Mouse (Mus musculus): ENCODE data around the gene Plce1. TPM values are rescaled to one million over a fixed set of nuclear protein-coding genes. Genes with fewer than 3 reads are reported as not detected.
"Not testable (repeated sequence)": the region's sequence is repeated elsewhere in the genome, so short reads cannot be mapped to it uniquely, and the experiment has no call there.

Plce1 gene
- polyA plus RNA-seq, 1 experiment: 7.3 TPM

- peaks cover 2% of the 10 kb centered on the region; the same call in 1 of the 2 replicates for H3K4me1 ChIP-seq (ENCODE audit: control insufficient read depth, insufficient read depth, insufficient read length, low read length)
- H3K4me3 ChIP-seq (ENCODE audit: insufficient read depth, low read depth, low read length): no peak overlapping the region
- peak overlapping the region; percentile 8; the same call in 1 of the 2 replicates for H3K27ac ChIP-seq (replicated peaks; ENCODE audit: low read depth, low read length)
These were observed 140.6 kb downstream of the Plce1 start for GRCm38 (mm10) chr19:38621546-38621945.

GRCm38 (mm10) chr19:38626246-38627015 lies 145.5 kb downstream of the Plce1 start:
- Histone ChIP-seq H3K27ac (replicated peaks; ENCODE audit: low read depth, low read length) (no peak overlapping the region), H3K4me1 (ENCODE audit: control insufficient read depth, insufficient read depth, insufficient read length, low read length) (peaks cover 2% of the 10 kb centered on the region; the same call in 1 of the 2 replicates)

GRCm38 (mm10) chr19:38627075-38627768 lies 146.3 kb downstream of the Plce1 start:
- no peak overlapping the region for H3K27ac ChIP-seq (replicated peaks; ENCODE audit: low read depth, low read length)
- peaks cover 2% of the 10 kb centered on the region; the same call in 1 of the 2 replicates for H3K4me1 ChIP-seq (ENCODE audit: control insufficient read depth, insufficient read depth, insufficient read length, low read length)
- H3K4me3 ChIP-seq (ENCODE audit: insufficient read depth, low read depth, low read length): no peak overlapping the region

More at GRCm38 (mm10) chr19:38626246-38627015, 145.5 kb downstream of the Plce1 start:
- no peak overlapping the region for H3K4me3 ChIP-seq (ENCODE audit: insufficient read depth, low read depth, low read length)

GRCm38 (mm10) chr19:38632251-38632650 lies 151.3 kb downstream of the Plce1 start:
- Histone ChIP-seq H3K4me3 (ENCODE audit: insufficient read depth, low read depth, low read length) (no peak overlapping the region), H3K27ac (replicated peaks; ENCODE audit: low read depth, low read length) (peak overlapping the region; percentile 26; the same call in 1 of the 2 replicates), H3K4me1 (ENCODE audit: control insufficient read depth, insufficient read depth, insufficient read length, low read length) (0 out of 2 replicates have a peak, but pooled peaks cover 2% of the 10 kb centered on the region)

- Histone ChIP-seq H3K27ac (replicated peaks; ENCODE audit: low read depth, low read length) (no peak overlapping the region), H3K4me1 (ENCODE audit: control insufficient read depth, insufficient read depth, insufficient read length, low read length) (0 out of 2 replicates have a peak, but pooled peaks cover 2% of the 10 kb centered on the region), H3K4me3 (ENCODE audit: insufficient read depth, low read depth, low read length) (no peak overlapping the region)
These were observed 152.4 kb downstream of the Plce1 start for GRCm38 (mm10) chr19:38633306-38633705.

GRCm38 (mm10) chr19:38639050-38639449 lies 158.1 kb downstream of the Plce1 start:
- Histone ChIP-seq H3K4me3 (ENCODE audit: insufficient read depth, low read depth, low read length) (no peak overlapping the region), H3K4me1 (ENCODE audit: control insufficient read depth, insufficient read depth, insufficient read length, low read length) (0 out of 2 replicates have a peak, but pooled peaks cover 2% of the 10 kb centered on the region), H3K27ac (replicated peaks; ENCODE audit: low read depth, low read length) (no peak overlapping the region)

- Histone ChIP-seq H3K27ac (replicated peaks; ENCODE audit: low read depth, low read length) (no peak overlapping the region), H3K4me3 (ENCODE audit: insufficient read depth, low read depth, low read length) (no peak overlapping the region), H3K4me1 (ENCODE audit: control insufficient read depth, insufficient read depth, insufficient read length, low read length) (0 out of 2 replicates have a peak, but pooled peaks cover 2% of the 10 kb centered on the region)
These were observed 158.9 kb downstream of the Plce1 start for GRCm38 (mm10) chr19:38639805-38640204.

- not testable (repeated sequence) for H3K4me1 ChIP-seq (ENCODE audit: control insufficient read depth, insufficient read depth, insufficient read length, low read length); H3K4me3 ChIP-seq (ENCODE audit: insufficient read depth, low read depth, low read length); H3K27ac ChIP-seq (replicated peaks; ENCODE audit: low read depth, low read length)
These were observed 161.6 kb downstream of the Plce1 start for GRCm38 (mm10) chr19:38642515-38642914.

GRCm38 (mm10) chr19:38644871-38645595 lies 164.1 kb downstream of the Plce1 start:
- H3K4me1 ChIP-seq (ENCODE audit: control insufficient read depth, insufficient read depth, insufficient read length, low read length): 0 out of 2 replicates have a peak, but pooled peaks cover 2% of the 10 kb centered on the region
- H3K4me3 ChIP-seq (ENCODE audit: insufficient read depth, low read depth, low read length): no peak overlapping the region
- no peak overlapping the region for H3K27ac ChIP-seq (replicated peaks; ENCODE audit: low read depth, low read length)

GRCm38 (mm10) chr19:38657980-38658379 lies 177.1 kb downstream of the Plce1 start:
- no peak overlapping the region for H3K4me3 ChIP-seq (ENCODE audit: insufficient read depth, low read depth, low read length)
- no peaks in the 10 kb centered on the region; the same call in 1 of the 2 replicates for H3K4me1 ChIP-seq (ENCODE audit: control insufficient read depth, insufficient read depth, insufficient read length, low read length)
- no peak overlapping the region for H3K27ac ChIP-seq (replicated peaks; ENCODE audit: low read depth, low read length)

- no peak overlapping the region for H3K4me3 ChIP-seq (ENCODE audit: insufficient read depth, low read depth, low read length)
- no peaks in the 10 kb centered on the region for H3K4me1 ChIP-seq (ENCODE audit: control insufficient read depth, insufficient read depth, insufficient read length, low read length)
- no peak overlapping the region for H3K27ac ChIP-seq (replicated peaks; ENCODE audit: low read depth, low read length)
These were observed 184.5 kb downstream of the Plce1 start for GRCm38 (mm10) chr19:38665398-38665797.

GRCm38 (mm10) chr19:38672015-38672600 lies 191.2 kb downstream of the Plce1 start:
- H3K4me3 ChIP-seq (ENCODE audit: insufficient read depth, low read depth, low read length): no peak overlapping the region
- no peaks in the 10 kb centered on the region for H3K4me1 ChIP-seq (ENCODE audit: control insufficient read depth, insufficient read depth, insufficient read length, low read length)
- no peak overlapping the region for H3K27ac ChIP-seq (replicated peaks; ENCODE audit: low read depth, low read length)

GRCm38 (mm10) chr19:38673936-38674335 lies 193.0 kb downstream of the Plce1 start:
- H3K27ac ChIP-seq (replicated peaks; ENCODE audit: low read depth, low read length): no peak overlapping the region
- no peaks in the 10 kb centered on the region for H3K4me1 ChIP-seq (ENCODE audit: control insufficient read depth, insufficient read depth, insufficient read length, low read length)
- H3K4me3 ChIP-seq (ENCODE audit: insufficient read depth, low read depth, low read length): no peak overlapping the region

- H3K4me1 ChIP-seq (ENCODE audit: control insufficient read depth, insufficient read depth, insufficient read length, low read length): no peaks in the 10 kb centered on the region
- no peak overlapping the region for H3K27ac ChIP-seq (replicated peaks; ENCODE audit: low read depth, low read length)
- H3K4me3 ChIP-seq (ENCODE audit: insufficient read depth, low read depth, low read length): no peak overlapping the region
These were observed 197.7 kb downstream of the Plce1 start for GRCm38 (mm10) chr19:38678655-38679054.

- H3K4me1 ChIP-seq (ENCODE audit: control insufficient read depth, insufficient read depth, insufficient read length, low read length): no peaks in the 10 kb centered on the region
- no peak overlapping the region for H3K4me3 ChIP-seq (ENCODE audit: insufficient read depth, low read depth, low read length)
- H3K27ac ChIP-seq (replicated peaks; ENCODE audit: low read depth, low read length): no peak overlapping the region
These were observed 198.6 kb downstream of the Plce1 start for GRCm38 (mm10) chr19:38679520-38679919.
